31 mouse cellular contexts compared by ENCODE assay signal in the genomic region with DNA sequence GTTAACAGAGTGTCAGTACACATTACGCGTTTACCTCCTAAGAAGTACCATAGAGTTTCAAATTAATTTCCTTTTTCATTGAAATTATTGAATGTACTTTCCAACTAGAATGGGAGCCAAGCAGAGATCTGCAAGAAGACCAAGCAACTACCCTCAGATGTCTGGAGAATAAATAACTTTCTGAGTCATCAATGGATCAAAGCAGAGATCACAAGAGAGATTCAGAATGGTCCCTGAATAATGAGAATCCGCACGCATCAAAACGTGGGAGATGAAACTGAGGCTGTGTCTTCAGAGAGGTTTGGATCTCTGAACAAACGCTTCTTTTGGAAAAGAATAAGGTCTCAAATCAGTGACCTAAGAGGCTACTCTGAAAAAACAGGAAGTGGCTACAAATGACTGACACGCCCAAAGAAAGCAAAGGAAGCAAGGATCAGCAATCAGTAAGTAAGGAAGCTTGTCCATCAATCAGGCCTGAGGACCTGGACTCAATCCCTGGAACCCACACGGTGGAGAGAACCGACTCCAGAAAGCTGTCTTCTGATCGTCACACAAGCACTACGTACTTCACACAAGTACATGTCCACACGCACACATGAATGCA. TPM values are rescaled to one million over a fixed set of nuclear protein-coding genes. Genes with fewer than 3 reads are reported as not detected.
DNase-seq lines count a peak whose midpoint lies in the region; ATAC-seq and TF ChIP-seq lines count a peak whose summit lies in the region.
"Had no signal": no experiment of that assay in that cellular context is flagged by ENCODE, and none has a peak within 500 bp of the region (broad histone marks: within the 10 kb centered on the region; RNA-seq: fewer than 3 reads in every experiment).

No protein-coding gene starts in this region.

- no peaks in the 10 kb centered on the region for H3K9me3 ChIP-seq in midbrain, embryonic 15.5 days
- no peaks in the 10 kb centered on the region for H3K9me3 ChIP-seq in midbrain, embryonic 14.5 days (ENCODE audit: control insufficient read depth, low read length)
- H3K9me3 ChIP-seq: embryonic facial prominence, embryonic 15.5 days; heart, embryonic 15.5 days; intestine, embryonic 15.5 days; limb, embryonic 12.5 days; liver, embryonic 12.5 days; midbrain, embryonic 10.5 days; neural tube, embryonic 12.5 days; stomach, embryonic 15.5 days had no signal

- TF ChIP-seq CTCF in gastrocnemius, adult 2 months (IDR thresholded peaks at IDR 0.05) = no peak

- no peak for ATAC-seq in midbrain, embryonic 15.5 days (replicated peaks)
- no peak for ATAC-seq in midbrain, embryonic 14.5 days (ENCODE audit: low FRiP score, low TSS enrichment)
- peak; percentile 52 for ATAC-seq in megakaryocyte progenitor cell, adult 5-6 weeks (replicated peaks; ENCODE audit: poor library complexity)
- ATAC-seq: forebrain, embryonic 16.5 days; hindbrain, embryonic 16.5 days; intestine, embryonic 15.5 days; liver, embryonic 12.5 days had no signal

- H3K27me3 ChIP-seq in midbrain, embryonic 15.5 days (replicated peaks) = no peaks in the 10 kb centered on the region
- no peaks in the 10 kb centered on the region for H3K27me3 ChIP-seq in midbrain, embryonic 14.5 days (ENCODE audit: control insufficient read depth, insufficient read depth, low read length)
- H3K27me3 ChIP-seq: embryonic facial prominence, embryonic 15.5 days; heart, embryonic 15.5 days; intestine, embryonic 15.5 days; limb, embryonic 12.5 days; liver, embryonic 12.5 days; neural tube, embryonic 12.5 days; stomach, embryonic 15.5 days had no signal

- H3K4me1 ChIP-seq in midbrain, embryonic 15.5 days = no peaks in the 10 kb centered on the region
- no peaks in the 10 kb centered on the region for H3K4me1 ChIP-seq in midbrain, embryonic 14.5 days (ENCODE audit: control insufficient read depth, insufficient read depth, low read length)
- H3K4me1 ChIP-seq: embryonic facial prominence, embryonic 15.5 days; heart, embryonic 15.5 days; intestine, embryonic 15.5 days; limb, embryonic 12.5 days; neural tube, embryonic 12.5 days; stomach, embryonic 15.5 days had no signal

- H3K4me2 ChIP-seq in midbrain, embryonic 15.5 days = no peak overlapping the region
- no peak overlapping the region for H3K4me2 ChIP-seq in midbrain, embryonic 14.5 days (ENCODE audit: low read length)
- H3K4me2 ChIP-seq: embryonic facial prominence, embryonic 15.5 days; heart, embryonic 15.5 days; intestine, embryonic 15.5 days; limb, embryonic 12.5 days; liver, embryonic 12.5 days; neural tube, embryonic 12.5 days; stomach, embryonic 15.5 days had no signal

- H3K27ac ChIP-seq in gastrocnemius, adult 2 months = peak overlapping the region; percentile 35; the same call in 1 of the 2 replicates
- peak overlapping the region; percentile 6; the same call in 1 of the 2 replicates for H3K27ac ChIP-seq in midbrain, embryonic 15.5 days
- H3K27ac ChIP-seq in midbrain, embryonic 14.5 days (replicated peaks; ENCODE audit: low read depth, low read length) = no peak overlapping the region
- H3K27ac ChIP-seq: embryonic facial prominence, embryonic 15.5 days; heart, embryonic 15.5 days; intestine, embryonic 15.5 days; limb, embryonic 12.5 days; liver, embryonic 12.5 days; midbrain, embryonic 10.5 days; neural tube, embryonic 12.5 days; stomach, embryonic 15.5 days had no signal

- peaks cover 43% of the 10 kb centered on the region for H3K36me3 ChIP-seq in midbrain, embryonic 15.5 days (replicated peaks)
- peaks cover 91% of the 10 kb centered on the region for H3K36me3 ChIP-seq in midbrain, embryonic 14.5 days (ENCODE audit: control insufficient read depth, insufficient read depth, low read length)

- no peak overlapping the region for H3K9ac ChIP-seq in midbrain, embryonic 15.5 days
- H3K9ac ChIP-seq in midbrain, embryonic 14.5 days (replicated peaks; ENCODE audit: low read length) = no peak overlapping the region
- H3K9ac ChIP-seq: embryonic facial prominence, embryonic 15.5 days; heart, embryonic 15.5 days; intestine, embryonic 15.5 days; limb, embryonic 12.5 days; liver, embryonic 12.5 days; neural tube, embryonic 12.5 days; stomach, embryonic 15.5 days had no signal

- no peak for DNase-seq in gastrocnemius, adult 2 months
- DNase-seq in gastrocnemius, adult 18-20 months (ENCODE audit: low spot score) = no peak
- no peak for DNase-seq in midbrain, embryonic 14.5 days
- peak; percentile 30 for DNase-seq in MEL-GATA-1-ER (ENCODE audit: extremely low read depth, low read depth)
- DNase-seq in adrenal gland, postnatal 25 days = no peak
- no peak for DNase-seq in left cerebral cortex, adult 9 months (ENCODE audit: low spot score in 2 of 2)
- DNase-seq: adrenal gland, postnatal 14 days; cerebellum, adult 11-12 months; cerebellum, postnatal 25 days; embryo, embryonic 11 days; gastrocnemius, postnatal 36 days; heart, postnatal 4 days; kidney, adult 9 months; kidney, postnatal 14 days; lung, adult 2 months; lung, postnatal 14 days; retina, postnatal 1 day; right cerebral cortex, postnatal 25 days; thymus, postnatal 36 days had no signal

- intact Hi-C loops in gastrocnemius, adult 2 months (cut with DNase I) = no loop called here

- WGBS in midbrain, embryonic 15.5 days = 58% methylated on average over 12 of the region's 12 CpGs
- WGBS in midbrain, embryonic 14.5 days = 54% methylated on average over 12 of the region's 12 CpGs

- H3K4me3 ChIP-seq in gastrocnemius, adult 2 months = no peak overlapping the region
- H3K4me3 ChIP-seq in midbrain, embryonic 15.5 days = no peak overlapping the region
- no peak overlapping the region for H3K4me3 ChIP-seq in midbrain, embryonic 14.5 days (replicated peaks; ENCODE audit: low read depth, low read length)
- H3K4me3 ChIP-seq: embryonic facial prominence, embryonic 15.5 days; heart, embryonic 15.5 days; intestine, embryonic 15.5 days; limb, embryonic 12.5 days; liver, embryonic 12.5 days; midbrain, embryonic 10.5 days; neural tube, embryonic 12.5 days; stomach, embryonic 15.5 days had no signal

RNA-seq across cellular contexts. Expression of gene Slc29a4, which starts 54.8 kb away (rescaled TPM):
- total RNA-seq in gastrocnemius, adult 2 months (2021) = not detected
- under 1 TPM in 1 of 2 experiments, not detected in 1; 0.24 TPM for total RNA-seq in gastrocnemius, adult 18-20 months (2021)
- polyA plus RNA-seq in midbrain, embryonic 15.5 days (2015; fragmentation: Nextera tagmentation; extraction: Ambion mirVana) = 97.2 and 100 TPM in 2 replicates
- 78.0 and 82.6 TPM in 2 replicates for polyA plus RNA-seq in midbrain, embryonic 14.5 days (2014; fragmentation: Nextera tagmentation; extraction: Ambion mirVana)
- total RNA-seq in megakaryocyte progenitor cell, adult 5-6 weeks (2015) = not detected in 2 replicates
- not detected in 2 replicates for total RNA-seq in megakaryocyte progenitor cell, adult 5-6 weeks (2017)
- total RNA-seq in adrenal gland, postnatal 25 days (2021) = 15.7 and 21.9 TPM in 2 replicates

Comparison
In these comparisons a context has a peak if more than half of its experiments do, and no peak if none do; other contexts are left out.
1. RNA of gene Slc29a4, which starts 54.8 kb away (total RNA-seq): 15.7 to 21.9 TPM in adrenal gland, postnatal 25 days; 0.24 TPM in gastrocnemius, adult 18-20 months, not detected in gastrocnemius, adult 2 months and not detected in megakaryocyte progenitor cell, adult 5-6 weeks; every median in the first group is over 10 times any median in the second.